Mouse (Mus musculus): ENCODE measurements around the gene Dnase2a.

The Dnase2a gene

DNA sequence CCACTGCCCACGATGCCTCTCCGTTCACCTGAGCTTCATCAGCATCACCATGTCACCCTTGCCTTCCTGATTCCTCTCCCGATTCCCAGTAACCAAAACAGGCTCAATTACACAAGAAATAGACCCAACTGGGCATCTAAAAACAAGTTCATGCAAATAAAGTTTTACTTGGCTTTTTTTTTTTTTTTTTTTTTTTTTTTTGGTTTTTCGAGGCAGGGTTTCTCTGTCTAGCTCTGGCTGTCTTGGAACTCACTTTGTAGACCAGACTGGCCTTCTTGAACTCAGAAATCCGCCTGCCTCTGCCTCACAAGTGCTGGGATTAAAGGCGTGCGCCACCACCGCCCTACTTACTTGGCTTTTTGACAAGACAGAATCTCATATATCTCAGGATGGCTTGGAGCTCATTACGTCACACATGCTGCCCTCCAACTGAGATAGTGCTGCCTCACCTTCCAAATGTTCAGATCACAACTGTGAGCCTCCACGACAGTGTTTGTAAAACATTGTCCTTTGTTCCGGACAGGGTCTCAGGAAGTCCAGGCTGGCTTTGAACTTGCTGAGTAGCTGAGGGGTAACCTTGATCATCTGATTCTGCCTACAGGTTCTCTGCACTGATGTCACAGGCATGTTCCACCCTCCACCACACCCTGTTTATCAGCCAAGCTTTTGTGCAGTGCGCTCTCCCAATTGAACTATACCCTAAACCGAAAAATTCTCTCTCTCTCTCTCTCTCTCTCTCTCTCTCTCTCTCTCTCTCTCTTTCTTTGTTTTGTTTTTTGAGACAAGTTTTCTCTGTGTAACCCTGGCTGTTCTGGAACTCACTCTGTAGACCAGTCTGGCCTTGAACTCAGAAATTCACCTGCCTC lies 29.5 kb downstream of the Dnase2a start:
- Histone ChIP-seq H3K36me3 (ENCODE audit: control insufficient read depth, insufficient read depth, low read length, poor library complexity, severe bottlenecking) (no peaks in the 10 kb centered on the region), H3K27me3 (ENCODE audit: control insufficient read depth, insufficient read depth, low read length, poor library complexity, severe bottlenecking) (peaks cover 1% of the 10 kb centered on the region)
- DNase-seq (ENCODE audit: low read depth, low spot score) = no peak

DNA sequence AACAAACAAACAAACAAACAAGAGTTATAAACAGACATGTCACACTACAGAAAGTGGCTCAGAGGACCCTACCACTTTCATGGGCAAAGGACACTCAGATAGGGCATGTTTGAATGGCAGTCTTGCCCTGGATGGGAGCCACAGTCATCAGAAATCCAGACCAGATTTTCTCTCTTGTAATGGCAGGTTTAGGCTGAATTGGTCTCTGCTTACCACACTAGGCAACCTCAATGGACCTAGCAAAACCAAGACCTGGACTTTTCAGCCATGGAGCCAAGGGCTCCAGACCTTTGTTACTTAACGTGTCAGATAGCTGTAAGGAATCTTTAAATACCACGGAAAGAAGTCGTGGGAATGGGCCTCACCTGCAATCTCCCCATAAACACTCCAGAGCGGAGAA lies 35.3 kb downstream of the Dnase2a start:
- H3K36me3 ChIP-seq (ENCODE audit: control insufficient read depth, insufficient read depth, low read length, poor library complexity, severe bottlenecking) = no peaks in the 10 kb centered on the region
- no peaks in the 10 kb centered on the region for H3K27me3 ChIP-seq (ENCODE audit: control insufficient read depth, insufficient read depth, low read length, poor library complexity, severe bottlenecking)
- no peak for DNase-seq (ENCODE audit: low read depth, low spot score)

- peak; percentile 50 for DNase-seq (ENCODE audit: low read depth, low spot score)
Measured at GRCm38 (mm10) chr8:84944478-84945160, 36.3 kb downstream of the Dnase2a start.

GRCm38 (mm10) chr8:84945235-84945632 lies 36.9 kb downstream of the Dnase2a start:
- DNase-seq (ENCODE audit: low read depth, low spot score) = no peak
- H3K27me3 ChIP-seq (ENCODE audit: control insufficient read depth, insufficient read depth, low read length, poor library complexity, severe bottlenecking) = no peaks in the 10 kb centered on the region
- H3K36me3 ChIP-seq (ENCODE audit: control insufficient read depth, insufficient read depth, low read length, poor library complexity, severe bottlenecking) = no peaks in the 10 kb centered on the region

More at GRCm38 (mm10) chr8:84944478-84945160, 36.3 kb downstream of the Dnase2a start:
- H3K27me3 ChIP-seq (ENCODE audit: control insufficient read depth, insufficient read depth, low read length, poor library complexity, severe bottlenecking) = no peaks in the 10 kb centered on the region
- no peaks in the 10 kb centered on the region for H3K36me3 ChIP-seq (ENCODE audit: control insufficient read depth, insufficient read depth, low read length, poor library complexity, severe bottlenecking)

- DNase-seq (ENCODE audit: low read depth, low spot score) = no peak
- Histone ChIP-seq H3K27me3 (ENCODE audit: control insufficient read depth, insufficient read depth, low read length, poor library complexity, severe bottlenecking) (no peaks in the 10 kb centered on the region), H3K36me3 (ENCODE audit: control insufficient read depth, insufficient read depth, low read length, poor library complexity, severe bottlenecking) (no peaks in the 10 kb centered on the region)
Measured at GRCm38 (mm10) chr8:84945633-84946527, 37.5 kb downstream of the Dnase2a start.

- Histone ChIP-seq H3K27me3 (ENCODE audit: control insufficient read depth, insufficient read depth, low read length, poor library complexity, severe bottlenecking) (no peaks in the 10 kb centered on the region), H3K36me3 (ENCODE audit: control insufficient read depth, insufficient read depth, low read length, poor library complexity, severe bottlenecking) (no peaks in the 10 kb centered on the region)
- DNase-seq (ENCODE audit: low read depth, low spot score) = no peak
Measured at GRCm38 (mm10) chr8:84946528-84947240, 38.3 kb downstream of the Dnase2a start, which contains the start of gene Rtbdn. TSS of gene Rtbdn (plus strand) at chr8:84946991.

DNA sequence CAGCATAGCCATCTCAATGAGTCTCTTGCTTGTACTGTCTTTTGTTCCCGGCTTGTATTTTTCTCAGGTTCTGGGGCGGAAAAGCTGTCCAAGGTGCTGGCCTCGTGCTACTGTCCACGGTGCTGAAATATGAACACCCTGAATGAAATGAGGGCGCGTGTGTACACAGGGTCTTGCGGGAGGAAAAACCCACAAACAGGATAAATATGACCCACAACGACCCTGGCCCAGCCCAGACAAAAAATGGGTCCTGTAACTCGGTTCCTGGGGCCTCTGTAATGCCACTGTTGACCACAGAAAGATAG lies 38.8 kb downstream of the Dnase2a start:
- DNase-seq (ENCODE audit: low read depth, low spot score) = peak; percentile 65
- Histone ChIP-seq H3K36me3 (ENCODE audit: control insufficient read depth, insufficient read depth, low read length, poor library complexity, severe bottlenecking) (no peaks in the 10 kb centered on the region), H3K27me3 (ENCODE audit: control insufficient read depth, insufficient read depth, low read length, poor library complexity, severe bottlenecking) (no peaks in the 10 kb centered on the region)

DNA sequence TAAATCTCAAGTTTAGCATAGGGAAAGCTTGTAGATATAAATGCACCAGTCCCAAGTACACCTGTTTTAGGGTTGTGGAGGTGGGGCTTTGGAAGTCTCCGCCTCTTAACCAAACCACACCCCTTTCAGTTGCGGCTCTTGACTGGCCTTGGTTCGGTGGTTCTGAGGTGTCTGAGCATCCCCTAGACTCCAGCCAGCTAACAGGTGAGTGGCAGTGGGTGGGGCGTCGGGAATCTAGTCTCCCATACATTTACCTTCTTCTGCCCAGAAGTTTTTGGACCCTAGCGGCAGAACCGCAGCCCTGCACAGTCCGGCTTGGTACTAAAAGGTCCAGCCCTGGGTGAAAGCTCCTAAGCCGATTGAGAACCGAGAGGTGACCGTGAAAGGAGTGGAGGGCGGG lies 41.4 kb downstream of the Dnase2a start:
- no peak for DNase-seq (ENCODE audit: low read depth, low spot score)
- H3K36me3 ChIP-seq (ENCODE audit: control insufficient read depth, insufficient read depth, low read length, poor library complexity, severe bottlenecking) = no peaks in the 10 kb centered on the region
- no peaks in the 10 kb centered on the region for H3K27me3 ChIP-seq (ENCODE audit: control insufficient read depth, insufficient read depth, low read length, poor library complexity, severe bottlenecking)

DNA sequence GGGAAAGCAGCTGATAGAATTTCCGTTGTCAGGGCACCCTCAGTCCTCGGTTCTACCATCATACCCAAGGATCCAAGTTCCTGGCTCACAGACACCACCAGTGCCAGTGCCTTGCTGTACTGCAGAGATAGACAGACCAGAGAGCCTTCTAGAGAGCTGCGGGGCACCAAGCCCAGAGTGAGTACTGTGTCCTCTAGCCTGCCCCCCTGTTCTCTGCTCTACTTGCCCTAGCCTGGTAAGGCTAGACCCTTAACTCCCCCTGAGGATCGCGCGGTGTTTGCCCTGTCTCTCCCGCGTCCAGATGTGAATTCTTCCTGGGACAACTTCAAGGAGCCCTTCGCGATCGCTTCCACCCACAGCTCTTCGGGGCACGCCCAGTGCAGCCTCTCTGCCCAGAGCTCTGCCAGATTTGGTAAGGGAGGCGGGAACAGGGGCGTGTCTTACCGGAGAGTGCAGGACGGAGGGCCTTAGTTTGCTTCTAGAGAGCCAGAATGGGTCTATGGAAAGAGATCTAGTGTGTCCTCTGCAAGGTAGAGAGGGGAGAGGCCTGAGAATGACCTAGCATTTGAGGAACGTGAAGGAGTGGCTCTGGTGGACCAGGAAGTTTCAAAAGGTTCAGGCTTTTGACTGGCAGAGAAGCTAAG lies 44.4 kb downstream of the Dnase2a start:
- no peak for DNase-seq (ENCODE audit: low read depth, low spot score)
- Histone ChIP-seq H3K27me3 (ENCODE audit: control insufficient read depth, insufficient read depth, low read length, poor library complexity, severe bottlenecking) (no peaks in the 10 kb centered on the region), H3K36me3 (ENCODE audit: control insufficient read depth, insufficient read depth, low read length, poor library complexity, severe bottlenecking) (no peaks in the 10 kb centered on the region)

DNA sequence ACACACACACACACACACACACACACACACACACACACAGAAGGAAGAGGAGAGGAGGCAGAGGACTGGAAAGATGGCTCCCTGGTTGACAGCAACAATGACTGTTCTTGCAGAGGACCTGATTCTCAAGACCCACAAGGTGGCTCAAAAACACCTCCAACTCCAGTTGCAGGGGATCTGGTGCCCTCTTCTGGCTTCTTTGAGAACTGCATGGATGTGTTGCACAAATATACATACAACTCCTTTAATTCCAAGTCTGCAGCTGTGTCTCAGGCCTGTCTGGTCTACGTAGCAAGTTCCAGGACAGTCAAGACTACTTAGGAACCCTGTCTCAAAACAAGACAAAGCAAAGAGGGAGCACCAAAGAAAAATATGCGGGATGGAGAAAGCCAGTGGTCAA lies 48.4 kb downstream of the Dnase2a start:
- peak; percentile 88 for DNase-seq (ENCODE audit: low read depth, low spot score)
- H3K27me3 ChIP-seq (ENCODE audit: control insufficient read depth, insufficient read depth, low read length, poor library complexity, severe bottlenecking) = no peaks in the 10 kb centered on the region
- no peaks in the 10 kb centered on the region for H3K36me3 ChIP-seq (ENCODE audit: control insufficient read depth, insufficient read depth, low read length, poor library complexity, severe bottlenecking)

DNA sequence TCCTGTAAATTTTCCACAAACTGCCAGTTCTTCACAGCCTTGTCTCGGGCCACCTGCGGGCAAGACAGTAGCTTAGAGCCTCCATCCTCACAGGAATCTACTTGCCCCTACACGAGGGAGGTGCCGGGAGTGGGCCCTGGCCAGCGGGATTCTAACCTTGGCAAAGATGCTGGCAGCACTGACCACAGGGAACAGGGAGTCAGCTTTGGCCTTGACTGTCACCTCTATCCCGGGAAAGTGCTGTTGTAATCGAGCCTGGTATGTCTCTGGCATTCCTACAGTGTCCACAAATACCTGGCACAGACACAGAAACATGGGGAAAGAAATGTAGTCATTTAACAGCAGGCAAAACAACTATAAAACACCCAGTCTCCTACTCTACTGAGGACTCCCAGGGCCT lies 51.5 kb downstream of the Dnase2a start:
- H3K27me3 ChIP-seq (ENCODE audit: control insufficient read depth, insufficient read depth, low read length, poor library complexity, severe bottlenecking) = no peaks in the 10 kb centered on the region

DNA sequence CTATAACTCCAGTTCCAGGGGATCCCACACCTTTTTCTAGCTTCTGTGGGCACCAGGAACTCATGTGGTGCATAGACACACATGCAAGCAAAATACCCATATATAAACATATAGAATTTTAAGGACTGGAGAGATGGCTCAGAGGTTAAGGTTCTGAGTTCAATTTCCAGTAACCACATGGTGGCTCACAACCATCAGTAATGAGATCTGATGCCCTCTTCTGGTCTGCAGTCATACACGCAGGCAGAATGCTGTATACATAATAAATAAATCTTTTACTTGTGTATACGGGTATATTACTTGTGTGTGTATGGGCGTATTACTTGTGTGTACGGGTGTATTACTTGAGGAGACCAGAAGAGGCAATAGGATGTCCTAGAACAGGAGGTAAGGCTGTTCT lies 55.6 kb downstream of the Dnase2a start:
- Histone ChIP-seq H3K27me3 (ENCODE audit: control insufficient read depth, insufficient read depth, low read length, poor library complexity, severe bottlenecking) (no peaks in the 10 kb centered on the region), H3K36me3 (ENCODE audit: control insufficient read depth, insufficient read depth, low read length, poor library complexity, severe bottlenecking) (no peaks in the 10 kb centered on the region; the same call in 1 of the 2 replicates)
- no peak for DNase-seq (ENCODE audit: low read depth, low spot score)

More for the DNA sequence above, 51.5 kb downstream of the Dnase2a start:
- DNase-seq (ENCODE audit: low read depth, low spot score) = no peak
- H3K36me3 ChIP-seq (ENCODE audit: control insufficient read depth, insufficient read depth, low read length, poor library complexity, severe bottlenecking) = no peaks in the 10 kb centered on the region; the same call in 1 of the 2 replicates

GRCm38 (mm10) chr8:84965731-84966291 lies 57.5 kb downstream of the Dnase2a start:
- Histone ChIP-seq H3K36me3 (ENCODE audit: control insufficient read depth, insufficient read depth, low read length, poor library complexity, severe bottlenecking) (no peaks in the 10 kb centered on the region; the same call in 1 of the 2 replicates), H3K27me3 (ENCODE audit: control insufficient read depth, insufficient read depth, low read length, poor library complexity, severe bottlenecking) (no peaks in the 10 kb centered on the region)
- DNase-seq (ENCODE audit: low read depth, low spot score) = peak; percentile 97

Measured in splenic B cell, adult 2 months (primary cell).